Mouse (Mus musculus) brain, embryonic 18.5 days (tissue): ENCODE results near the gene Tubgcp6.

Source experiments
- DNase-seq: peaks from one replicate; pipeline ENCODE4 v3.0.0-alpha.2; 2012; ENCODE audit warnings: low read depth, low spot score

The Tubgcp6 gene

GRCm38 (mm10) chr15:89103921-89104320 lies 19.0 kb downstream of the Tubgcp6 start:
- no peak for DNase-seq

GRCm38 (mm10) chr15:89102646-89103045 lies 20.3 kb downstream of the Tubgcp6 start:
- no peak for DNase-seq

GRCm38 (mm10) chr15:89100823-89101222 lies 22.1 kb downstream of the Tubgcp6 start:
- no peak for DNase-seq

- DNase-seq: no peak
Observed at GRCm38 (mm10) chr15:89098616-89099015, 24.3 kb downstream of the Tubgcp6 start.

- no peak for DNase-seq
Observed at GRCm38 (mm10) chr15:89097450-89097849, 25.5 kb downstream of the Tubgcp6 start.

GRCm38 (mm10) chr15:89092181-89092580 lies 30.7 kb downstream of the Tubgcp6 start:
- no peak for DNase-seq

- no peak for DNase-seq
Observed at GRCm38 (mm10) chr15:89090662-89091061, 32.2 kb downstream of the Tubgcp6 start.

- no peak for DNase-seq
Observed at GRCm38 (mm10) chr15:89089248-89090051, 33.5 kb downstream of the Tubgcp6 start.

- DNase-seq: peak; percentile 75
Observed at GRCm38 (mm10) chr15:89088607-89089247, 34.2 kb downstream of the Tubgcp6 start, which contains the start of gene Selenoo. Gene Selenoo, plus strand, starts transcription at chr15:89089084.

GRCm38 (mm10) chr15:89084826-89085225 lies 38.1 kb downstream of the Tubgcp6 start:
- no peak for DNase-seq

GRCm38 (mm10) chr15:89083906-89084305 lies 39.0 kb downstream of the Tubgcp6 start:
- no peak for DNase-seq

GRCm38 (mm10) chr15:89078208-89078836 lies 44.6 kb downstream of the Tubgcp6 start:
- DNase-seq: no peak

- DNase-seq: no peak
Observed at GRCm38 (mm10) chr15:89076156-89076731, 46.7 kb downstream of the Tubgcp6 start.

- peak; percentile 71 for DNase-seq
Observed at GRCm38 (mm10) chr15:89075478-89076147, 47.3 kb downstream of the Tubgcp6 start.

- no peak for DNase-seq
Observed at GRCm38 (mm10) chr15:89074613-89075477, 48.1 kb downstream of the Tubgcp6 start, which contains the start of gene Trabd. Gene Trabd, plus strand, starts transcription at chr15:89075124.

GRCm38 (mm10) chr15:89073993-89074603 lies 48.8 kb downstream of the Tubgcp6 start:
- no peak for DNase-seq

- DNase-seq: no peak
Observed at GRCm38 (mm10) chr15:89070606-89071005, 52.3 kb downstream of the Tubgcp6 start.

- DNase-seq: no peak
Observed at GRCm38 (mm10) chr15:89069336-89069840, 53.5 kb downstream of the Tubgcp6 start.

- no peak for DNase-seq
Observed at GRCm38 (mm10) chr15:89068226-89068625, 54.7 kb downstream of the Tubgcp6 start.

- no peak for DNase-seq
Observed at GRCm38 (mm10) chr15:89067609-89068008, 55.3 kb downstream of the Tubgcp6 start.
